Mouse (Mus musculus) spleen, adult 18-20 months (tissue): ENCODE data around the gene Sdhb.

Source experiments
- DNase-seq, 2 experiments: peaks; one replicate each; pipeline ENCODE4 v3.0.0; 2022; ENCODE audit warnings: mixed read lengths in 2 of 2

Sdhb gene

DNA sequence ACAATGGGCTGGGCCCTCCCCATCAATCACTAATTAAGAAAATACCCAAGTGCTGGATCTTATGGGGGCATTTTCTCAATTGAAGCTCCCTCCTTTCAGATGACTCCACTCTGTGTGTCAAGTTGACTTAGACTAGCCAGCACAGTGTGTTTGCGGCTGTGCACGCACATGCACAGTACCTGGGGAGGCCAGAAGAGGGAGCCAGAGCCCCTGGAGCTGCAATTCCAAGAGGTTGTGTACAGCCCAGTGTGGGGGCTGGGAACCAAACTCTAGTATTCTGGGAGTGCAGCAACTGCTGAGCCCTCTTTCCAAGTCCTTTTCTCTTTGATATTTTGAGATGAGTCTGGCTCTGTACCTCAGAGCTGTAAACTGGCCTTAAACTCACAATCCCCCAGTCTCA lies 20.6 kb downstream of the Sdhb start:
- no peak for DNase-seq

DNA sequence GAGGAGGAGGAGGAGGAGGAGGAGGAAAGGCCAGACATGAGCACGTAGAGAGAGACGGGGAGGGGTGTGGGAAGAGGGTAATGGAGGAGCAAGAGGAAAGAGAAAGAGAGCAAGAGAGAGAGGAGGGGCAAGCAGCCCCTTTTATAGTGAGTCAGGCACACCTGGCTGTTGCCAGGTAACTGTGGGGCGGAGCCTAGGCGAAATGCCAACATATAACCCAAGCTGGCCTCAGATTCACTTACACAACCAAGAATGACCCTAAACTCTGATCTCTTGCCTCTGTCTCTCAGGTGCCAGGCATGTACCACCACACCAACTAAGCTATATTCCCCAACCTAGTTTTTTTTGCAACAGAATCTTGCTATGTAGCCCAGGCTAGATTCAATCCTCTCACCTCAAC lies 21.8 kb downstream of the Sdhb start:
- no peak for DNase-seq

DNA sequence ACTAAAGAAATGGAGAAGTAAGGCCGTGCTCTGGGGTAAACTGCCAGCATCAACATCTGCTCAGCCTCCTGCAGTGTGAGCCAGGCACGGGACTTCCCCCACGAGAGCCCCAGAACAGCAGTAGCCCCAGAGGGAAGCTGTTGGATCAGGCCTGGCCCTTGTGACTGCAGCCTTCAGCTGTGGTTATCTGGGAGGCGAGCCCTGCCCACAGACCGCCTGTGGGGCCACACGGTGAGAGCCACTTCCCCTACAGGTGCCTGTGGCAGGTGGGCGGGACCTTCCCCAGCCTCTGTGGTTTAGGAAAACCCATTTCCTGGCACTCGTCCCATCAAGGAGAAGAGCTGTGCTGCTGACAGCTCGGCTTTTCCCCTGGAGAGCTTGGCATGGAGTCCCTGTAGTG lies 22.4 kb downstream of the Sdhb start:
- peak; percentile 68 to 75 for DNase-seq

DNA sequence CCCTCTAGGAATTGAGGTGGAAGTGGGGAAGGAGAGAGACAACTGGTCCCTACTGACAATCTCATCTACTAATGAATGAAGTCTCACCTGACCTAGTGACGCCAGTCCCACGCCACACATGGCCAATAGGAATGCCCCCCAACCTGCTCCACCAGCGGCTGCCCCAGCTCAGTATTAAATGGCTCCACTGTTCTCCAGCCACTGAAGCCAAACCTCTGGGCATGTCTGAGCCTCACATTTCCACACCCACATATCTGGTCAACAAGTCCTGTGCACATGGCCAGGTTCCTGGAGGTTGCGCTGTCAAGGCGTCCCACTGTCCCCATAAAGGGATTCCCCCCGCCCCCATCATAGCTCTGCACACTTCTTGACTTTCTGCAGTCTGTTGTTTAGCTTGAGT lies 23.5 kb downstream of the Sdhb start:
- no peak for DNase-seq

DNA sequence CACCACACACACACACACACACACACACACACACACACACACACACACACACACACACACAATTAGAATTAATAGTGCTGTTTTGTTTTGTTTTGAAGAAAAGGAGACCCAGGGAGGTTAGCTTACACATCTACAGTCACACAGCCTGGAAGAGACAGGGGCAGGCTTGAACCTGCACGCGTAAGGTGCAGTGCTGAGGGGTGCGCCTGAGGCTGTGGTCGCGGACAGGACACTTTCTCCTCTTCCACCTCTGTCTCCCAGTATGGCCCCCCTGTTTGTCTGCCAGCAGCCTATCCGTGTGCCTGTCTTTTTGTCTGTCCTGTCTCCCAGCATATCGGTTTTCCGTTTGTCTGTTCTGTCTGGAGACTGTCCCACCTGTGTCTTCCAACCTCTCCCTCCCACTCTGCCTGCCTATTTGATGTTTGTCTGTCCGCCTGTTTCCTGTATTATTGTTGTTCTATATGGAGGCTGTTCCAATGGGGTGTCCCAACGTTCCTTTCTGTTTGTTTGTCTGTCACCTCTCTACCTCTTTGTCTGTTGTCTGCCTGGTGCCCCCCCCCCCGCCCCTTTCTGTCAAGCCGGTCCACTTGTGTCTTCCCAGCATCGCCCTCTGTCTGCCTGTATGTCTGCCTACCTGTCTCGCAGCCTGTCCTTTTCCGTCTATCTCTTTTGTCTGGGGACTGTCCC lies 25.2 kb downstream of the Sdhb start:
- no peak for DNase-seq

DNA sequence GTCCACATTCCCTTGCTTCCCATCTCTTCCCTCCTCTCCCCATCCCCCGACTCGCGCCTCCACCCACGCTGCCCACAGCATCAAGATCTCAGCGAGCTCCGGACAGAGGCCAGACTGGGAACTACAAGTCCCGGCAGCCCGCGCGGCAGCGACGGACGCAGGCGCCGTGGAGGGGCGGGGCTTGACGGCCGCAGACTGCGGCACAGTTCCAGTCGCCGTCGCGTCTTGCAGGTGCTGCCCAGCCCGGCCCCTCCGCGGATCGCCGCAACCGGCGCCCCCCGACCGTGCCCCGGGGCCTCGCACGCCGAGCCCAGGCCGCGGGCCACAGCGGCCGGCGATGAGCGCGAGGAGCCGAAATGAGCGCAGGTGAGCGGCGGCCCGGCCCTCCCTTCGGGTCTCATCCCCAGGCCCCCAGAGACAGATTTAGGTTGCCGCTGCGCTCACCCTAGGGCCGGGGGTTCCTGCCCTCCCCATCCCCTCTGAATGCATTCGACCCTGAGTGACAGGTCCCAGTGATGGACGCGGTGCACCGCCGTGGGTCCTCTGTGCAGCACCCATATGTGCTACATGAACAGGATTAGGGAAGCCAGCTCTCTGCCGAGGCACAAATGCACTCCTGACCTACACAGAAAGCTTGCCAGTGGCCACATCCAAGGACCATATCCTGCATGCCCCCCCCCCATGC lies 25.9 kb downstream of the Sdhb start, which contains the start of gene Atp13a2:
Atp13a2 (plus strand) TSS at position 163 of the 685 bp plus-strand sequence.
- peak; percentile 80 to 94 for DNase-seq

DNA sequence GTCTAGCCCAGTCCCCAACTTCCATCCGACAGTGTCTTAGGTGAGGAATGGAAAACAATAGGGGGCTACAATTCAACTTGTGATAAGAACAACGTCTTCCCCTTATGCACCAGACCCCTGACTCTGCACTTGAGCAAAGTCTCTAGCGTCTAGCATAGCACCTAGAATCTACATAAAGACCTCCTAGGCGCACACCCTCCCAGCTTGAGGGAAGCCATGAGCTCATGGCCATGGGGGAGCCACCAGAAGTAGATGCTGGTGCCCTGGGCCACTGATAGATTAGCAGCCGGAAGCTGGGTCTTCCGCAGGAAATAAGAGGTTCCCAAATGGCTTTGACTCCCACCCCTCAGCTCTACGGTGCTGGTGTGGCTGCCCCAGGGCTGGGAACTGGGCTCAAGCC lies 26.5 kb downstream of the Sdhb start:
- DNase-seq, result peak in 1 of 2 experiments; percentile 18

DNA sequence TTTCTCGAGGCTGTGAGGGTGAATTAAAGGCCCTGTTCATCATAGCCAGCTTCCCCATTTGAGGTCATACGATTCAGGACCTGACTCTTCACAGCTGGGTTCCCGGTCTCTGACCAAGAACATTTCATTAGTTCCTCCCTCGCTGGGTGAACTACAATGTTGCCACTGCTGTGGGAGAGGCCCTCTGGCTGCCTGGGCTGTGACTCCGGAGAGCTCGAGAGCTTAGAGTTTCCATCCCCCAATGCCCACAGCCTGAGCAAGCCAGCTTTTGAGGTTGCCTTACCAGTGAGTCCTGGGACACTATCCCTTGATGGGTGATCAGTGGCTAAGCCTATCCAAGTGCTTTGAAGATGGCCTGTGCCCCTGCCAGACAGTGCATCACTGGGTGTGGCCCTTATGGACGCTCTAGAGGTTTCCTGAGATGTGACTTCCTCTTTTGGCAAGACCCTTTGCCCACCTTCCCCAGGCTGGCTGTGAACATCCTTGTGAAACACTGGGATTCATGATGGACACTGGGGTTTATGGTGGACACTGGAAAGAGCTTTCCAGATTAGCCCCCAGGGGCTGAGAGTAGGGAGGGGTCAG lies 27.8 kb downstream of the Sdhb start:
- peak; percentile 30 to 33 for DNase-seq

DNA sequence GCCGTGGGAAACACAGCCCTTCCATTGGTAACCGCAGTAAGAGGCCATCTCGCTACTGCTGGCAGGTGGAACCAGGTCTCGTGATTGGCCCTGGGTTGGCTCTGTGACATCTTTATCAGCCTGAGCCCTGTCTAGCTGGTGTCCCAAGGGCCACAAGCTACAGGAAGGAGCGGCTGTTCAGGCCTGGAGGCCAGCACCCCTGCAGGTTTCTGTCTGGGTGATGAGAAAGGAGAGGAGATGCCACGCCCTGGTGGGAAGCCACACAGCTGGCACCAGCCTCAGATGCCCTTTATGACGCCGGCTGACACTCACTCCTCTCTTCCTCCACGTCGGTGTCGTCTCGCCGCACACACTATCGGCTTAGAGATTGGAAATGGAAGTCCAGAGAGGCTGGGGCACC lies 28.4 kb downstream of the Sdhb start:
- DNase-seq, result peak in 1 of 2 experiments; percentile 18

DNA sequence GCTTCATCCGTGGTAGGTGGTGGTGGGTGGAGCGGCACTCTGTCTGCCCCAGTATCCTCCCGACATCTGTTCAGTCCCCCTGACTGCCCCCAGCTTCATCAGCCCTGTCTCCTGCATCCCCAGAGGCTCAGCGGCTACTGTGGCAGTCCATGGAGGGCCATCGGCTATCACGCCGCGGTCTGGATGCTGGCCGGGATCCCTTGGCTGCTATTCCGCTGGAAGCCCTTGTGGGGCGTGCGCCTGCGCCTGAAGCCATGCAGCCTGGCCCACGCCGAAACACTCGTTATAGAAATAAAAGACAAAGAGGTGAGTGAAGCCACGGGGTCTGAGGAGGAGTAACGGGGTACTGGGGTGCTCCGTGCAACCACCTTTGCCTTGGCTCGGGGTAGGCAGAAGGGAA lies 31.2 kb downstream of the Sdhb start:
- DNase-seq, result no peak

DNA sequence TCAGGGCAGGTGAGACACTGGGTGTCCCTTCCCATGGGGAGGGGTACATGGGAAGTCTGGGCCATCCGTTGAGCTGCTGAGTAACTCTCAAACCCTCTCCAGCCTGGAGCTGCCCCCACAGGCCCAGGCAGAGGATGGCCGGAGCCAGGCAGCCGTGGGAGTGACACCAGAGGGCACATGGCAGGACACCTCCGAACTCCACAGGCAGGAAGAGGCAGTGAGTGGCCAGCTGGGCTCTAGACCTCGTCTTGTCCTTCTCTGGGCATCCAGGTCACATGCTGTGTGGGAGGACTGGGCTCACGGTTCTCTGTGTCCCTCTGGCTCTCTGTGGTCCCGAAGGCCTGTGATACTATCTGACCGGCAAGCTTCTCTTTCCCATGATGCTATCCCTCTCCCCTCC lies 32.8 kb downstream of the Sdhb start:
- DNase-seq, result no peak

DNA sequence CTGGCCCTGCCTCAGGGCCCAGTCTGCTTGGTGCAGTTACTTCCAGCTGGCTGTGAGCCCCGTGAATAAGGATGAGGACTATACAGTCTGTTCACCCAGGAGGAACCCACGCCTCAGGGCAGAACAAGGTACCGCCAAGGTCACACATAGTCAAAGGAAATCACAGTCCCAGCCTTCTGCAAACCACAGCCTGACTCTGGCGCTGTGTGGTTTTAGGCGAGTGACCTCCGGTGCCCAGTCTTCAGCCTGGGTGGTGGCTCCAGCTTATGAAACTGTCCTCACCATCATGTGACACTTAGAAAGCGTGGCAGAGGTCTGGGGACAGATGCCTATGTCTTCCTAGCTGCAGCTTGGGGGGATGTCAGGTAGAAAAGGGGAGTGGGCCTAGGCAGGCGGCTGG lies 34.8 kb downstream of the Sdhb start:
- DNase-seq, result no peak

DNA sequence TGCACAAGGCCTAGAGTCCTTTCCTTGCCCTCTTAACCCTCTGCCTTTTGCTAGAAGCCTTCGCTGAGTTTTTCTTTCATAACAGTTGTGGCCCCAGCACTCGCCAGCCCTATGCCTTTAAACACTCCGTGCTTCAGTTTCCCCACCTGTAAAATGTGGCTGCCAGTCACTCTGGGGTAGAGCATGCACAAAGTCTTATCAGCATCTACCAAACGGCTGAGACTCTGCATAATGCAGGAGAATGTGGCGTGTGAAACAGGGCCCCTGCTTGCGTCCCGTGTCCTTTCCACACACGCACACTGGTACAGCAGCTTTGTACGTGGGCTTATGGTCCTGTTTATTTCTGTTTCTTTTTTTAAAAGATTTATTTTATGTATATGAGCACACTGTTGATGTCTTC lies 35.8 kb downstream of the Sdhb start:
- DNase-seq, result no peak

DNA sequence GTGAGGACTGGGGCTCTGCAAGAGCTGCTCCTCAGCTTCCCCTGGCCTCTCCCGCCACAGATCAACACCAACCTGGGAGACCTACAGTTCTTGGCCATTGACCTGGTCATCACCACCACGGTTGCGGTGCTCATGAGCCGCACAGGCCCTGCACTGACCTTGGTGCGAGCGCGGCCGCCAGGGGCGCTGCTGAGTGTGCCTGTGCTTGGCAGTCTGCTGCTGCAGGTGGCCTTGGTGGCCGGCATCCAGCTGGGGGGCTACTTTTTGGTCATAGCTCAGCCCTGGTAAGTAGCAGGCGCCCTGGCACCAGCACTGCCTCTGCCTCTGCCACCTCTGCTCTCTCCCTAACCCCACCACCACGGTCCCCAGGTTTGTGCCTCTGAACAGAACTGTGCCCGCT lies 45.0 kb downstream of the Sdhb start:
- no peak for DNase-seq

DNA sequence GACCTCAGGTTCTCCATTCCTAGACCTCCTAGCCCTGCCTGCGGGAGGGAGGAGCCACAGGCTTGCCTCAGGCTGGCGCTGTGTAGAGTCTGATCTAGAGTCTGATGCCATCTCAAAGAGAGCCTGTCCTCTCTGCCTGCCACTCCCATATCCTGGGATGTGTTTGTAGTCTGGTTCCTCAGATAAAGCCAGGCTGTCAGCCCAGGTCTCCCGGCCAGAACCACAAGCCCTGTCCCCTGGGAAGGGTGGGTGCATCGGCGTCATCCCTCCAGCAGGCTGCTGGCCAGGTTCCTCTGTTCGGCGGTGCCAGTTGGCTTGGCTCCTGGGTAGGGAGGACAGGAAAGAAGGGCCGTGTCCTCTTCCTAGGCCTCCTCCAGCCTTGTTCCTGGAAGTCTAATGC lies 47.0 kb downstream of the Sdhb start:
- DNase-seq, result no peak

DNA sequence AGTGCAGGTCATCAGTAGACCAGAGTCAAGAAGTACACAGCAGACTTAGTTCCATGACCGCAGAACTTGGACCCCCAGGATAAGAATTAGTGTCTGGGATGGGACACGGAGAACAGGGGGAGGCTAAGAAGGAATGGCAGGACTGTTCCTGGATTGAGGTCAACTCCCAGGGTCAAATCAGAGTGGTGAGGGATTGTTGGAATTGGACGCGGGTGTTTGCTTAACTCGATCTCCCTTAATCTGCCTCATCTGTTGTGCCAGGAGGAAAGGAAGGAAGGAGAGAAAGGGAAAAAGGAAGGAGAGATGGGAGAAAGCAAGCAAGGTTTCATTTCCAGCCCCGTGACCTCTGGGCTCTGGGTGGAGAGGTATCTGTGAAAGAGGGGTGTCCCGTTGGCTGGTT lies 49.1 kb downstream of the Sdhb start, which contains the start of gene Mfap2:
Mfap2 (plus strand) TSS at position 301 of the 400 bp plus-strand sequence.
- no peak for DNase-seq

DNA sequence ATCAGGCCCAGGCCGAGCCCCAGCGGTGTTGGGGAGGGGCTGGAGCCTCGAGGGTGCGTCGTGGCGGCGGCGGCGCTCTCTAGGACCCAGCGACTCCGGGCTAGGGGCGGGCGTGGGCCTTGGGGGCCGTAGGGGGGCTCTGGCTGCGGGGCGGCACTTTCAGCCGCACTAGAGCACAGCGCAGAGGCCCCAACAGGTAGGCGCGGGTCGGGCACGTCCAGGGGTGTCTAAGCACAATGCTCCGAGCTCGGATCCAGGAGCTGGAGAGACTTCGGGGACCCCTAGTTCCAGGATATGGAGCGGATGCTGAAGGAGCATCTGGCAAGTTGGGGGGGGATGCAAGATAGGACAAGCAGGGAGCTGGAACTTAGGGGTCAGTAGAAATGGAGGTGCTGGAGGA lies 49.5 kb downstream of the Sdhb start:
- no peak for DNase-seq

DNA sequence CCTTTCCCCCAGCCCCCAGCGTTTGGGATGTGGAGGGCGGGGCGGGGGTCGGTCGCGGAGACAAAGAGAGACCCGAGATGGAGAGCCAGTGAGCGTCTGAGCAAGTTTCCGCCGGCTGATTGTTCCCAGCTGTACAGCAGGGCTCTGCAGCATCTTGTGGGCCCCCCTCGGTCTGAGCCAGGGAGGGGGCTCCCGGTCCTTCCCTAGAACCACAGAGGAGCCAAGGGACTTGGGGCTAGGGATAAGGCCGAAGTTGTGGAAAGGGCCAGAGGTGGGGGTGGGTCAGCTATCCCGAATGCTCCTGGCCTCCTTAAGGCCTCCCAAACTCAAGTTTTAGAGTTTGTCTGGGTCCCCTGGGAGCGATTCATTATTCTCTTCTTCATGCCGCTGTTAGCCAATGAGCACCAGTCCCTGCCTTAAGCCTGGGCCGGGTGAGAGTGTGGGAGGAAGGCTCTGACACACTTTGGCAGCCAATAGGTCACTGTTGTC lies 50.0 kb downstream of the Sdhb start:
- no peak for DNase-seq

DNA sequence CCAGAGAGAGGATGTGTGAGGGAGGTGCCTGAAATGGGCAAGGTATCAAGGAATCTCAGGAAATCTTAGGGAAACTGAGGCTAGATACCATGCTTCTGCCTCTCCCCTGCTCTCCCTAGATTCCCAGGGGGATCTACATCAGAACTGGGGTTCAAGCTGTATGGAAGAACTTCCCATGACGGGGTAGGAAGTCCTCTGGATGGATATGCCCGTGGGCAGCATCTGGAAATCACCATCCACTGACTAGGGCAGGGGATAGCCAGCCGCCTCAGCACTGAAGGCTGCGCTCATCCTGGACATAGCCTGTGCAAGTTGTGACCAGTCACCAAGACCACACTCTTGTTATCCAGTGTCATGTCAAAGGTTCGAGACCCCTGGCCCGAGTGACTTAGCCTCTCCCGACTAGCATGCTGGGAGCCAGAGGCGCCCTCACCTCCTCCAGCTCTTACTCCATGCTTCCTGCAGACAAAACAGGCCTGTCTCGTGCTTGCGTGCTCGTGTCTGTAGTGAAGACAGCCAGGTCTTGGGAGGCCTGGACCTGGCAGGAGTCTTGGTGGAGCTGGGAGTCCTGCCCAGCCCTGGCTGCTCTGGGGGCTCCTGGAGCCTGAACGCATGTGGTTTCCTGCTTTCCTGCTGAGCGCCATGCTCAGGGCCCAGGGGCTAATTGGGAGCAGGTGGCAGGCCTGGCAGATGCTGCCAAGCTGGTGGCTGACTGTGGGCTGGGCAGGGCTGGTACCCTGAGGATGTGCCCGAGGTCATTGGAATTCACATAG lies 50.7 kb downstream of the Sdhb start:
- DNase-seq, result no peak

DNA sequence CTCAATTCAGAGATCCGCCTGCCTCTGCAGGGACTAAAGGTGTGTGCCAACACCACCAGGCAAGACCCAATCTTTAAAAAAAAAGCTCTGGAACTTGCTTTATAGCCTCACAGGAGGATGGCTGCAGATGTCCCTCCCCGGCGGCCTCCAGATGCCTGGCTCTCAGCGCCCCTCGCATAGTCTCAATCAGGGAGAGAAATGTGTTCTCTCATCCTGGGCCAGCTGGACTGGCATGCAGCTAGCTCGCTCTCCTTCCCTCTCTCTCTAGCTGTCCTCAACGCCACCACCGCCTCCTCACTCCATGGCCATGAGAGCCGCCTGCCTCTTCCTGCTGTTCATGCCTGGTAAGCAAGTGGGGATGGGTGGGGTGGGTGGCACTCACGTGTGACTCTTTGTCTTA lies 51.6 kb downstream of the Sdhb start:
- no peak for DNase-seq

DNA sequence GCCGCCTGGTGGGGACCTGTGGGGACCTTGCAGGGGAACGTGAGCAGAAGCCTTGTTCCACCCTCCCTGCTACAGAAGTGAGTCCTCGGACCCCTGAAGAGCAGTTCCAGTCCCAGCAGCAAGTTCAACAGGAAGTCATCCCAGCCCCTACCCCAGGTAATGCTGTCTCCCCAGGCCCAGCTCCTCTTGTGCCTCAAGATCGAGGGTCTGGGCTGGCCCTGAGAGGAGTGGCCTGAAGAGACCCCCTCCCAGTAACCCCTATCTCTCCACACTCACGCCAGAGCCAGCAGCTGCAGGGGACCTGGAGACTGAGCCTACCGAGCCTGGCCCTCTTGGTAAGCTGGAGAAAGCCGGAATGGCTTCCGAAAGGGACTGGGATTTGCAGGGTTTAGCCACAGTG lies 53.1 kb downstream of the Sdhb start:
- DNase-seq, result no peak

DNA sequence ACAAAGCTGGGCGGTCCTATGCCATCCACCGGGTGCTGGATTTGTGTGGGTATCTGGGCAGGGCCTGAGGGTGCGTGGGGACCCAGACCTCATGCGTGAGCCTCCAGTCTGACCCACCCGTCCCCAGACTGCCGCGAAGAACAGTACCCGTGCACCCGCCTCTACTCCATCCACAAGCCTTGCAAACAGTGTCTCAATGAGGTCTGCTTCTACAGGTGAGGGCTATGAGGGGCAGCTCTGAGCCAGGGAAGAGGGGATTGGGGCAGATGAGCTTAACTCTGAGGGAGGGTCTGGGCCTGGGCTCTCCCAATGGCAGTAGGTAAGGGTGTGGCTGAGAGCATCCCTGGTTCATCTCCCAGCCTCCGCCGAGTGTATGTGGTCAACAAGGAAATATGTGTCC lies 53.9 kb downstream of the Sdhb start:
- DNase-seq, result no peak

DNA sequence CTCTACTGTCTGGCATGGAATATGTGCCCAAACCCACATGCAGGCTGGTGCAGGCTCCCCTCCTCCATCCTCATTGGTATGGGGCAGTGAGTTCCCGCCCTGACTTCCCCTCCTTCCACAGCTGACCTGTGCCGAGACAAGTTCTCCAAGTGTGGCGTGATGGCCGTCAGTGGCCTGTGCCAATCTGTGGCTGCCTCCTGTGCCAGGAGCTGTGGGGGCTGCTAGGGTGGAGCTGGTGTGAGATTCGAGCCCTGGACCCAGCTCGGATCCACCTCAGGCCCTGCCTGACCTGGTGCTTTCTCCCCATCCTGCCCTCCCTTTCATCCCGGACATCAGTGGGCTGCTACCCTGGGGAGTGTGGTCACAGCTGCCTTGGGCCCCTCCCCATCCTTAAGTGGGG lies 54.4 kb downstream of the Sdhb start:
- DNase-seq, result no peak
